Mouse (Mus musculus) lung, adult 2 months (tissue): ENCODE measurements around the gene Ceacam20. TPM values are rescaled to one million over a fixed set of nuclear protein-coding genes. Genes with fewer than 3 reads are reported as not detected.
A peak's percentile ranks its signal among the peaks of the same experiment; 100 is the strongest.
"Not testable (repeated sequence)": the region's sequence is repeated elsewhere in the genome, so short reads cannot be mapped to it uniquely, and the experiment has no call there.

Source experiments
- DNase-seq: peaks from one replicate; pipeline ENCODE4 v3.0.0; 2022
- H3K4me1 ChIP-seq: fragments of 200-500 bp; 2 replicates; pipeline ENCODE4 v1.6.1; 2011; ENCODE audit warnings: low read length; ENCODE audit not compliant: control insufficient read depth, insufficient read depth
- H3K4me3 ChIP-seq: fragments of 200-500 bp; replicated peaks from 2 replicates; pipeline ENCODE3; 2011; ENCODE audit warnings: low read depth, mild to moderate bottlenecking, control low read depth, low read length; ENCODE audit errors: extremely low read depth
- CTCF ChIP-seq: fragments of 200-500 bp; IDR thresholded peaks from 2 replicates; pipeline ENCODE4 v1.5.1; 2011; ENCODE audit warnings: mild to moderate bottlenecking, low read length, control low read depth; ENCODE audit not compliant: insufficient read depth
- POLR2A ChIP-seq: fragments of 200-500 bp; IDR thresholded peaks from 2 replicates; pipeline ENCODE4 v1.6.1; 2011; ENCODE audit warnings: low read depth, mild to moderate bottlenecking, control low read depth, low read length, borderline replicate concordance; ENCODE audit errors: extremely low read depth
- WGBS: fragments of 180-500 bp; shearing (Covaris S2); methylation state at CpG from one replicate; pipeline ENCODE4 v1.1.7; 2018; 5-methylcytosine and 5-hydroxymethylcytosine counted together
- polyA plus RNA-seq: library from polyadenylated mRNA; depleted of rRNA; stranded (reverse); fragments of >200 nt; gene quantifications from 2 replicates; pipeline ENCODE4 v1.2.3, GENCODE M21; 2012; rRNA removed

Ceacam20 gene
- polyA plus RNA-seq: 0.06 and 0.33 TPM in 2 replicates

DNA sequence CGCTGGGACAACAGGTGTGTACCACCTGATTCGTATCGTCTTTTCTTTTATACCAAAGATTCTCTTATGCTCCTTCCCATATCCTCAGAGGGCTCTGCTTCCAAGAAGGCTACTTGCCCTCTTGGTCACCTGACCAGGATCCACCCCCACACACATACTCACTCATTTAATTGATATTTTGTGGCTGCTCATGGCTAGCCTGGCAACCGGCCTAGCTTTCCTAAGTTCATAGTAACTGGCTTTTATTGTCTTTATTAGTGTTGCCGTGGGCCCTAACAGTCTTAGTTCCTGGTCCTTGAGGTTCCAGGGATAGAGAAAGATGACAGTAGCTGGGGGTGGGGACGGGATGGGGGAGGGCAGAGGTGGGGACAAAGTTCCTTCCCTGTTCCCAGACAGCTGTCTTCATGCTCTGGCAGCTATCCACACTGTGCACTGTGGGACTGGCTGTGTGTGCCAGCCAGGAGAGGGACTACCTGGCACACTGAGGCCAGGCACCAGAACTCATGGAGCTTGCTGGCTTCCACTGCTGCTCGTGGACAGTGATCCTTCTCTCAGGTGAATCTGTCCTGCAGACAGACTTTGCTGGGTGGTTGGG lies at the start of gene Ceacam20:
Gene Ceacam20, plus strand, starts transcription at position 428 of the 595 bp plus-strand sequence.
- 72% methylated on average over 7 of the region's 7 CpGs for WGBS
- TF ChIP-seq CTCF: no peak
- TF ChIP-seq POLR2A: no peak
- Histone ChIP-seq H3K4me1 (no peaks in the 10 kb centered on the region), H3K4me3 (no peak within 1 kb of the TSS)
- DNase-seq: no peak

DNA sequence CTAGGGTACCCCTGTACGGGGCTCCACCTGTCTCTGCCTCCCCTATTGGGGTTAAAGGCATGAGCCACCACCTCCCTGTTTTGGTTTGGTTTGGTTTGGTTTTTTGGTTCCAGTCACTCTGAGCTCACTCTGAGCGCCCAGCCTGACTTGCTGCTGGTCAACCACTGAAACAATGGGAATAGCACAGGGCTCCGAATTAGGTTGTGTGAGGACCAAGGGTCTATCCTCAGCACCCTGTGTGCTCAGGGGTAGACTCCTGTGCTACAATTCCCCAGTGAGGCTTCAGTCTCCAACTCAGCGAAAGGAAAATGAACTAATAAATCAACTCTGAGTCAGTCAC lies 45.1 kb upstream of the Ceacam20 start:
- Histone ChIP-seq H3K4me3 (peak overlapping the region; percentile 65), H3K4me1 (no peaks in the 10 kb centered on the region; the same call in 1 of the 2 replicates)
- no peak for DNase-seq
- WGBS: 16% methylated on average over 4 of the region's 4 CpGs
- no peak for TF ChIP-seq POLR2A
- TF ChIP-seq CTCF: no peak

DNA sequence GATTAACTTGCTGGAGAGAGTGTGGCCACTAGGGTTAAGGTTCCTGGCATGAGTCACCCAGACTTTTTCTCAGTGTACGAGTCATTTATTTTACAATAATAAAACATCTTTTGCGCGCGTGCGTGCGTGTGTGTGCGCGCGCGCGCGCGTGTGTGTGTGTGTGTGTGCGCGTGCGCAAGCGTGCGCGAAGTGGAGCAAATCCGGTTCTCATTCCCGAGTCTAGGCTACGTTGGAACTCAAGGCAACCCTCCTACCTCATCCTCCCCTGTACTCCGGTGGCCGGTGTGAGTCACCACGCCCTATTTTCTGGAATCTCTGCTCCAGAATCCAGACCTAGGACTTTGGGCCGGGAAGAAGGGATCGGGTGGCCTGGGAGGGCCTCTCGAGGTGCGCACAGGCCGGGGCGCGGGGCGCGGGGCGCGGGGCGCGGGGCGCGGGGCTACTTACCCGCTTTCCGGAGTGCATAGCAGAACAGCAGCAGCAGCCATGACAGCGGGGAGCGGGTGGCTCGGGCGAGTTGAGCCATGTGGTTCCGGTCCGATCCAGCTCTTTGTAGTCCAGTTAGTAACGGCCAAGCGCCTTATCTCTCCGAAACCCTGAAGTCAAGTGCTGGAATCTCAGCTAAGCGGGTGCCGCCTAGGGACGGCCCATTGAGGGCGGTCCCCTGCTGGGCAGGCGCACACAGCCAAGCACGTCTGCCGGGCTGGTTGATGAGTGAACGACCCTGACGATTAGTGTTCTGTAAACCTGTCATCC lies 44.5 kb upstream of the Ceacam20 start, which contains the start of gene Pvr:
Gene Pvr, minus strand, starts transcription at position 655 of the 756 bp plus-strand sequence.
- Histone ChIP-seq H3K4me1 (no peaks in the 10 kb centered on the region; the same call in 1 of the 2 replicates), H3K4me3 (peak within 1 kb of the TSS; percentile 65)
- under 1% methylated on average over 60 of the region's 60 CpGs for WGBS
- DNase-seq: peak; percentile 81
- TF ChIP-seq POLR2A (peak; percentile 86; the same call in 1 of the 2 replicates), CTCF (no peak)

DNA sequence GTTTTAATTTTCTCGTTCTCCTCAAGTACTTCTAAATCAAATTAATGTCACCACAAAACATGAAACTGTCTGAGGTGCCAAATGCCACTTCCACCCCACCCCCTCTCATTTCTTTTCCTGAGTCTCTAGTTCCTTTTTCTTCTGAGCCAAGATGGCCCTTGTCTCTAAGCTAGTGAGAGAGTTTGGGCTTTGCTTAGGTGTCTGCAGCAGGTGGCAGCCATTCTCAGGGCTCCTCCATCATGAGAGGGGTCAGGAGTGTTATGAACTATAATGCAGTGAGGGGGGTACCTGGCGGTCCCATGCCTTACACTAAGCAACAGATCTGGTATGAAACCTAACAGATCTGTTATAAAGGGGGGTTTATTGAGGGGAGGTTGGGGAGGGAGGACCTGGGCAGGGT lies 41.9 kb upstream of the Ceacam20 start:
- Histone ChIP-seq H3K4me1 (peaks cover 2% of the 10 kb centered on the region; the same call in 1 of the 2 replicates), H3K4me3 (no peak overlapping the region)
- no peak for DNase-seq
- 46% methylated on average over 2 of the region's 2 CpGs for WGBS
- TF ChIP-seq POLR2A: no peak
- no peak for TF ChIP-seq CTCF

DNA sequence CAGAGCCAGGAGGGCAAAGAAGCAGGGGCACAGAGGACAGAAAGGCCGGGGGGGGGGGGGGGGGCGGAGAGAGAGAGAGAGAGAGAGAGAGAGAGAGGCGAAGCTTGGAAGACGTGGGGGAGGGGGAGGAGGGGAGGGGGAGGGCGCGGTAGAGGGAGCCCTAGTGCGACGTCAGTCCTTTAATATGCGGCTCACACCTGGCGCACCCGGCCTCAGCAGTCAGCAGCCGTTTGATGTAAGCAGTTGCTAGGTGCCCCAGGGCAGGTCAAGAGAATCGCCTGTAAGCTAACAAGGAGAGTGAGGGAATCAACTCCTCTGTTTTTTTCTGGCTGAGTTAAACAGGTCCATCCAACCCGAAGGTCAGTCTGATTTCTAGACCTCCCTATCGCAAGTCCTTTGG lies 41.4 kb upstream of the Ceacam20 start:
- no peak for DNase-seq
- Histone ChIP-seq H3K4me1 (peaks cover 2% of the 10 kb centered on the region; the same call in 1 of the 2 replicates), H3K4me3 (no peak overlapping the region)
- WGBS: 39% methylated on average over 11 of the region's 15 CpGs
- TF ChIP-seq CTCF (no peak), POLR2A (no peak)

DNA sequence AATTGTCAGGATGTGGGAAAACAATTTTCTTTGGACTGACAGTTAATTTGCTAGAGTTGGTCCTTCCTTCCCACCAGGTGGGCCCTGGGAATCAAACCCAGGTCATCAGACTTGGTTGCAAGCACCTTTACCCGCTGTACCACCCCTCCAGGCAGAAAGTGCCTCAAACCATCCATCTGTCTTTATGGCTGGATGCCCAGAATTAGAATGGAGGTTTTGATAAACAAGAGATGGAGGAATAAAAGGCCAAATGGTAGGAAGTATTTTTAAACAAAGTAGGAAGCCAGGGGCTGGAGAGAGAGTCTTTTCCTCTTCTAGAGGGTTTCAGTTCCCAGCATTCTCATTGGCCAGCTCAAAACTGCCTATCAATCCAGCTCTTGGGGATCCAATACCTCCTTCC lies 39.8 kb upstream of the Ceacam20 start:
- WGBS: 61% methylated on average over 1 of the region's 1 CpGs
- no peak for TF ChIP-seq POLR2A
- TF ChIP-seq CTCF: no peak
- H3K4me1 ChIP-seq: peaks cover 2% of the 10 kb centered on the region; the same call in 1 of the 2 replicates
- DNase-seq: no peak
- H3K4me3 ChIP-seq: no peak overlapping the region

DNA sequence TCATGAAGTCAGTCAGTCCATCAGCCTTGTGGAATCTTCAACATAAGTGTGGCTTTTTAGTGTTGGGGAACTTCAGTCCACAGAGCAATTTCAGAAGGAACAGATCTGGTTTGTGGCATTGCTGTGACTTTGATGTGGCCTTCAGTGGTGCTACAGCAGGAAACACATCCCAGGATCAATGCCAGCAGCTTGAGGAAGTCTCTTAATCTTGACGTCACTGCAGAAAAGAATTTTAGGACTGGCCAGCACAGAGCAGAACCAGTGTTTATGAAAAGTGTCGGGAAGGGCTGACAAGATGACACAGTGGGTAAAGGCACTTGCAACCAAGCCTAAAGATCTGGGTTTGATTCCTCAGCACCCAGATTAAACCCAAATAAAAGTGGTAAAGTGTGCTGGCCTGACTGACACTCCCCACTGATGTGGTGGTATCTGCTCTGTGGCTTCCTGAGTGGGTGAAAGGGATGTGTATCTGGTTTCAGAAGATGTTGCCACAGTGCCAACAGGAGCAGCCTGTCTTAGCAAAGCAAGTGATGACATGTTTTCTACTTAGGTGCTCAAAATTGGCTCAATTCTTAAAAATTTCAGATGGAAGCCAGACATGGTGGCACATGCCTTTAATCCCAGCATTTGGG lies 38.2 kb upstream of the Ceacam20 start:
- Histone ChIP-seq H3K4me1 (peaks cover 2% of the 10 kb centered on the region; the same call in 1 of the 2 replicates), H3K4me3 (no peak overlapping the region)
- WGBS: 18% methylated on average over 2 of the region's 2 CpGs
- TF ChIP-seq POLR2A (no peak), CTCF (no peak)
- no peak for DNase-seq

DNA sequence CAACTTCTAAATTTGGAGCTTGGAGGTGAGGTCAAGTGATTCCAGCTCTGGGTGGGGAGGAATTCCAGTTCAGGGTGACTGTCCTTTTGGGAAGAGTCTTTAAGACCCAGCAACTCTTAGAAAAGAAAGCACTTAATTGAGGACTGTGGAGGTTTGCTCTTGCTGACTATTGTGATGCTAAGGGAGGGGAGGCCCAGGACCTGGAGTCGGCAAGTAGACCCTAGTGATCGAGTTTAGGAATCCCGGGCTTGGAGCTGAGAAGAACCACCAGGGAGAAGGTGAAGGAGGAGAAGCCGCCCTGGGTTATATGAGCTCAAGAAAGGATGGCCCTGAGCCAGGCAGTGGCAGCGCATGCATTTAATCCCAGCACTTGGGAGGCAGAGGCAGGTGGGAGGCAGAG lies 36.7 kb upstream of the Ceacam20 start:
- H3K4me3 ChIP-seq: no peak overlapping the region
- no peak for DNase-seq
- WGBS: 72% methylated on average over 5 of the region's 5 CpGs
- TF ChIP-seq CTCF (no peak), POLR2A (no peak)
- peaks cover 5% of the 10 kb centered on the region for H3K4me1 ChIP-seq

DNA sequence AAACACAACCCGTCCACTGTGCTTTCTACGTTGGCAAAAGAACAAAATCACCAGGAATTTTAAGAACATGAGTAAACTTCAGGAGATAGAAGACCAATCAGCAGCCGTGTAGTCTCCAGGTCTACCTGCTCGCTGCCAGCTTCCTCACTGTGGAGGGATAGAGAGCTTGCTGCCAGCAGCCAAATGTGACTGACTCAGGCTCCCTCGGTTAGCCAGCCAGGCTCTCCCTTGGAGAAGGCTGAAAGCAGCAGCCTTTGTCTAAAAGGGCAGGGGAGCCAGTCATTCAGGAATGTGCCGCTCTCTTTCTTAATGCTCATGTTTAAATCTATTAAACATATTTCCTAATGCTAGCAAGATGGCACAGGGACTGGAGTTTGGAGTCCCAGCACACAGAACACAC lies 34.7 kb upstream of the Ceacam20 start:
- DNase-seq, H3K4me3 ChIP-seq, H3K4me1 ChIP-seq: not testable (repeated sequence)
- whole genome bisulfite sequencing: 62% methylated on average over 6 of the region's 6 CpGs
